Mouse (Mus musculus) liver, adult 2 months (tissue): Measurements from ENCODE around the gene Mon1a. TPM values are rescaled to one million over a fixed set of nuclear protein-coding genes. Genes with fewer than 3 reads are reported as not detected.

ENCODE experiments used
- DNase-seq: peaks from one replicate; pipeline ENCODE4 v3.0.0-alpha.2; 2011; ENCODE audit warnings: low read depth, low spot score; ENCODE audit errors: extremely low read depth
- H3K27ac ChIP-seq: fragments of 200-500 bp; replicated peaks from 2 replicates; pipeline ENCODE4 v1.5.1; 2012; ENCODE audit warnings: low read depth, mild to moderate bottlenecking, control low read depth, inconsistent platforms, low read length; ENCODE audit not compliant: insufficient read depth
- H3K27me3 ChIP-seq: fragments of 200-500 bp; 2 replicates; pipeline ENCODE4 v1.6.1; 2012; ENCODE audit warnings: mild to moderate bottlenecking, moderate library complexity, low read length, inconsistent platforms; ENCODE audit not compliant: control insufficient read depth, insufficient read depth
- H3K36me3 ChIP-seq: fragments of 200-500 bp; 2 replicates; pipeline ENCODE4 v1.6.1; 2012; ENCODE audit warnings: low read length, inconsistent platforms; ENCODE audit not compliant: control insufficient read depth, insufficient read depth
- H3K4me1 ChIP-seq: fragments of 200-500 bp; 2 replicates; pipeline ENCODE4 v1.6.1; 2011; ENCODE audit warnings: low read length; ENCODE audit not compliant: control insufficient read depth, insufficient read depth
- H3K4me3 ChIP-seq: fragments of 200-500 bp; 2 replicates; pipeline ENCODE4 v1.5.1; 2011; ENCODE audit warnings: low read depth, mild to moderate bottlenecking, control low read depth, low read length, moderate library complexity; ENCODE audit not compliant: insufficient read depth
- H3K79me2 ChIP-seq: fragments of 200-500 bp; 2 replicates; pipeline ENCODE4 v1.6.1; 2012; ENCODE audit warnings: inconsistent platforms, mild to moderate bottlenecking, low read length, moderate library complexity; ENCODE audit not compliant: control insufficient read depth, insufficient read depth
- H3K9ac ChIP-seq: fragments of 200-500 bp; 2 replicates; pipeline ENCODE4 v1.6.1; 2012; ENCODE audit warnings: low read depth, mild to moderate bottlenecking, control low read depth, inconsistent platforms, low read length
- CTCF ChIP-seq: fragments of 200-500 bp; IDR thresholded peaks from 2 replicates; pipeline ENCODE4 v1.5.1; 2011; ENCODE audit warnings: low read depth, low read length, control low read depth
- POLR2A ChIP-seq: fragments of 200-500 bp; IDR thresholded peaks from 2 replicates; pipeline ENCODE4 v1.6.1; 2011; ENCODE audit warnings: low read length, control low read depth; ENCODE audit not compliant: insufficient read depth; ENCODE audit errors: extremely low read depth
- WGBS: fragments of 180-500 bp; shearing (Covaris S2); methylation state at CpG from one replicate; pipeline ENCODE4 v1.1.7; 2018; 5-methylcytosine and 5-hydroxymethylcytosine counted together
- polyA plus RNA-seq: library from polyadenylated mRNA; depleted of rRNA; stranded (reverse); fragments of >200 nt; gene quantifications from 2 replicates; pipeline ENCODE4 v1.2.3, GENCODE M21; 2012
- total RNA-seq: library from RNA; depleted of rRNA; stranded (reverse); fragments of >200 nt; gene quantifications from 2 replicates; pipeline ENCODE4 v1.2.3, GENCODE M21; 2014

Mon1a gene
- total and polyA plus RNA-seq, 2 experiments: 12.4 to 29.6 TPM

- Histone ChIP-seq H3K36me3 (peaks cover 6% of the 10 kb centered on the region; the same call in 1 of the 2 replicates), H3K79me2 (peaks cover 14% of the 10 kb centered on the region; the same call in 1 of the 2 replicates), H3K4me3 (no peak overlapping the region), H3K27ac (no peak overlapping the region), H3K9ac (no peak overlapping the region), H3K27me3 (no peaks in the 10 kb centered on the region), H3K4me1 (peaks cover 3% of the 10 kb centered on the region; the same call in 1 of the 2 replicates)
- TF ChIP-seq POLR2A (no peak), CTCF (no peak)
- DNase-seq: no peak
- WGBS: 72% methylated on average over 6 of the region's 6 CpGs
Observed at GRCm38 (mm10) chr9:107890260-107890659, 2.3 kb downstream of the Mon1a start.

DNA sequence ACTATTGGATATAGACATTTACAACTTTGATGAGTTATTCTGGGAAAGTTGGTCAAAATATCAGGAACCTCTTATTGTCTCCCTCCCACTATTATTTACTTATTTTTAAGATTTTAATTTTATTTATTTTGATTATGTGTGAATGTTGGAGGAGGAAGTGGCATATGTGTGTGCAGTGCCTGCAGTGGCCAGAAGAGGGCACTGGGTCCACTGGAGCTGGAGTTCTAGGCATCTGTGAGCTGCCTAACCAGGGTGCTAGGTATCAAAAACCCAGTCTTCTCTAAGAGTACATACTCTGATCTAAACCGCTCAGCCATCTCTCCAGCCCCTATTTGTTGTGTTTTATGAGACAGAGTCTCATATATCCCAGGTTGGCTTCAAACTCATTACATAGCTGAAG lies 3.1 kb downstream of the Mon1a start:
- Histone ChIP-seq H3K27ac (no peak overlapping the region), H3K4me3 (no peak overlapping the region), H3K9ac (no peak overlapping the region), H3K4me1 (peaks cover 3% of the 10 kb centered on the region; the same call in 1 of the 2 replicates), H3K27me3 (no peaks in the 10 kb centered on the region), H3K79me2 (peaks cover 14% of the 10 kb centered on the region; the same call in 1 of the 2 replicates), H3K36me3 (peaks cover 6% of the 10 kb centered on the region; the same call in 1 of the 2 replicates)
- TF ChIP-seq CTCF (peak; percentile 66), POLR2A (no peak)
- 100% methylated on average over 1 of the region's 1 CpGs for WGBS
- DNase-seq: no peak

DNA sequence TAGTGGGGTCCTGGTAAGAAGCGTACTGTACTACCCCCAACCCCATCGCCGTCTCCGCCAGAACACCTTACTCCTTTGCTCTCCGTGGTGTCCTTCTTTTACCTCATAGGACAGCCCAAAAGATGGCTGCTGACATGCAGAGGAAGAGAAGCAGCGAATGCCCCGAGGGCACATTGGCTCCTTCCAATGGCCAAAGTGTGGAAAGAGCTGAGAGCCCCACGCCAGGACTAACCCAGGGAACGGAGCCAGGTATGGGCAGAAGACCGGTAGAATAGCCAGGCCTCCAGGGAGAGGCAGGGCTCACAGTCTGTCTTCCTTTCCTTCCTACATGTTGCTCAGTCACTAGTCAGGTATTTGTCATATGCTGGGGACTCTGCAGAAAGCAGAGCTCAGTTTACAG lies 10.6 kb downstream of the Mon1a start:
- DNase-seq: peak; percentile 31
- H3K9ac ChIP-seq: no peak overlapping the region
- WGBS: 67% methylated on average over 10 of the region's 10 CpGs
- no peak overlapping the region for H3K27ac ChIP-seq
- H3K4me1 ChIP-seq: no peaks in the 10 kb centered on the region
- no peaks in the 10 kb centered on the region for H3K79me2 ChIP-seq
- H3K27me3 ChIP-seq: no peaks in the 10 kb centered on the region
- TF ChIP-seq CTCF (no peak), POLR2A (no peak)
- peaks cover 11% of the 10 kb centered on the region; the same call in 1 of the 2 replicates for H3K36me3 ChIP-seq
- no peak overlapping the region for H3K4me3 ChIP-seq

GRCm38 (mm10) chr9:107899855-107900254 lies 11.9 kb downstream of the Mon1a start:
- WGBS: 83% methylated on average over 12 of the region's 12 CpGs

DNA sequence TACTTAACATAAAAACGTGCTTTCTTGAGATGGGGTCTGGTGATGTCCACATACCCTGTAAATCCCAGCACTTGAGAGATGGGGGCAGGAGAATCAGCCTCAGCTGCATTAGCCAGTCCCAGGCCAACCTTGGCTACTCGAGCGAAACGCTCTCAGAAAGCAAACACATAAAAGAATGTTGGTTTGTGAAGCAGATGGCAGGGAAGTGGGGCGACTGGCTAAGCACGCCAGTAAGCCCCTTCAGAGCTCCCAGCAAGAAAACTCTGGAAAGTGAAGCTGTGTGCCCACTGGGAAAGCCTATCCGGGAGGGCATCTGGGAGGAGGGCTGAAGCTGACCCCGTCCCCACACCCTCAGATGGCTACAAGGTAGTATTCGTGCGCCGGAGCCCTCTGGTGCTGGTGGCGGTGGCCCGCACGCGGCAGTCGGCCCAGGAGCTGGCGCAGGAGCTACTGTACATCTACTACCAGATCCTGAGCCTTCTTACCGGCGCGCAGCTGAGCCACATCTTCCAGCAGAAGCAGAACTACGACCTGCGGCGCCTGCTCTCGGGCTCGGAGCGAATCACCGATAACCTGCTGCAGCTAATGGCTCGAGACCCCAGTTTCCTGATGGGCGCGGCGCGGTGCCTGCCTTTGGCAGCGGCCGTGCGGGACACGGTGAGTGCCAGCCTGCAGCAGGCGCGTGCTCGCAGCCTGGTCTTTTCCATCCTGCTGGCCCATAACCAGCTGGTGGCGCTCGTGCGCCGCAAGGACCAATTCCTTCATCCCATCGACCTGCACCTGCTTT lies 13.1 kb downstream of the Mon1a start:
- Histone ChIP-seq H3K9ac (no peak overlapping the region), H3K36me3 (peaks cover 11% of the 10 kb centered on the region; the same call in 1 of the 2 replicates), H3K4me3 (no peak overlapping the region)

More at GRCm38 (mm10) chr9:107899855-107900254, 11.9 kb downstream of the Mon1a start:
- Histone ChIP-seq H3K4me1 (no peaks in the 10 kb centered on the region), H3K36me3 (peaks cover 11% of the 10 kb centered on the region; the same call in 1 of the 2 replicates), H3K79me2 (no peaks in the 10 kb centered on the region), H3K4me3 (no peak overlapping the region), H3K27me3 (no peaks in the 10 kb centered on the region), H3K9ac (no peak overlapping the region), H3K27ac (no peak overlapping the region)
- no peak for DNase-seq
- TF ChIP-seq CTCF: no peak
- no peak for TF ChIP-seq POLR2A

GRCm38 (mm10) chr9:107901627-107901914 lies 13.6 kb downstream of the Mon1a start:
- peaks cover 2% of the 10 kb centered on the region; the same call in 1 of the 2 replicates for H3K4me1 ChIP-seq
- no peak overlapping the region for H3K27ac ChIP-seq
- peaks cover 10% of the 10 kb centered on the region; the same call in 1 of the 2 replicates for H3K36me3 ChIP-seq
- no peak overlapping the region for H3K4me3 ChIP-seq
- DNase-seq: no peak
- WGBS: 89% methylated on average over 17 of the region's 17 CpGs
- no peaks in the 10 kb centered on the region for H3K27me3 ChIP-seq
- H3K79me2 ChIP-seq: no peaks in the 10 kb centered on the region
- no peak overlapping the region for H3K9ac ChIP-seq
- TF ChIP-seq CTCF (no peak), POLR2A (no peak)

More for the DNA sequence above, 13.1 kb downstream of the Mon1a start:
- H3K4me1 ChIP-seq: no peaks in the 10 kb centered on the region
- H3K27me3 ChIP-seq: no peaks in the 10 kb centered on the region
- no peak for DNase-seq
- WGBS: 84% methylated on average over 44 of the region's 44 CpGs
- no peaks in the 10 kb centered on the region for H3K79me2 ChIP-seq
- H3K27ac ChIP-seq: no peak overlapping the region
- TF ChIP-seq CTCF (peak; percentile 38), POLR2A (no peak)
